Mouse (Mus musculus) liver, embryonic 11.5 days (tissue): ENCODE data around the gene Tgfbr3l. TPM values are rescaled to one million over a fixed set of nuclear protein-coding genes. Genes with fewer than 3 reads are reported as not detected.
A peak's percentile ranks its signal among the peaks of the same experiment; 100 is the strongest.

Source experiments
- ATAC-seq: fragments of 200-750 bp; cut with Nextera tagmentation; replicated peaks from 2 replicates; pipeline ENCODE4 v1.8.0; 2017; ENCODE audit warnings: moderate number of reproducible peaks, mild to moderate bottlenecking, moderate TSS enrichment, moderate library complexity; ENCODE audit not compliant: low FRiP score
- DNase-seq: peaks from one replicate; pipeline ENCODE4 v3.0.0-alpha.2; 2017; ENCODE audit warnings: low spot score
- H3K27ac ChIP-seq: fragments of 300-500 bp; sonication (generic); 2 replicates; pipeline ENCODE4 v1.5.1; 2014; ENCODE audit warnings: mild to moderate bottlenecking, low read depth, low read length, control low read depth
- H3K27me3 ChIP-seq: fragments of 300-500 bp; sonication (generic); replicated peaks from 2 replicates; pipeline ENCODE4 v1.6.1; 2014; ENCODE audit warnings: low read length, mixed read lengths; ENCODE audit not compliant: control insufficient read depth, insufficient read depth
- H3K36me3 ChIP-seq: fragments of 300-500 bp; sonication (generic); 2 replicates; pipeline ENCODE4 v1.6.1; 2014; ENCODE audit warnings: mild to moderate bottlenecking, low read length, moderate library complexity, mixed read lengths; ENCODE audit not compliant: control insufficient read depth, insufficient read depth
- H3K4me1 ChIP-seq: fragments of 300-500 bp; sonication (generic); replicated peaks from 2 replicates; pipeline ENCODE4 v1.6.1; 2014; ENCODE audit warnings: low read length, mixed read lengths; ENCODE audit not compliant: control insufficient read depth, insufficient read depth
- H3K4me2 ChIP-seq: fragments of 300-500 bp; sonication (generic); 2 replicates; pipeline ENCODE4 v1.6.1; 2014; ENCODE audit warnings: mild to moderate bottlenecking, control low read depth, moderate library complexity
- H3K4me3 ChIP-seq: fragments of 300-500 bp; sonication (generic); 2 replicates; pipeline ENCODE4 v1.5.1; 2014; ENCODE audit warnings: low read depth, low read length, control low read depth
- H3K9ac ChIP-seq: fragments of 300-500 bp; sonication (generic); 2 replicates; pipeline ENCODE4 v1.6.1; 2014; ENCODE audit warnings: low read depth, low read length, control low read depth
- H3K9me3 ChIP-seq: fragments of 300-500 bp; sonication (generic); 2 replicates; pipeline ENCODE4 v1.6.1; 2016; ENCODE audit warnings: low read length, inconsistent platforms, mixed read lengths; ENCODE audit not compliant: control insufficient read depth
- WGBS: fragments of 180-500 bp; shearing (Covaris S2); extraction: QIAGEN DNeasy Blood & Tissue Kit; methylation state at CpG from one replicate; pipeline ENCODE4 v1.1.7; 2014; 5-methylcytosine and 5-hydroxymethylcytosine counted together
- polyA plus RNA-seq: library from polyadenylated mRNA; unstranded; fragments of >200 nt; fragmentation: Nextera tagmentation; extraction: Ambion mirVana; gene quantifications from 2 replicates; pipeline ENCODE4 v1.2.1, GENCODE M21; 2014

Tgfbr3l gene
- polyA plus RNA-seq, result 1.5 and 1.7 TPM in 2 replicates

DNA sequence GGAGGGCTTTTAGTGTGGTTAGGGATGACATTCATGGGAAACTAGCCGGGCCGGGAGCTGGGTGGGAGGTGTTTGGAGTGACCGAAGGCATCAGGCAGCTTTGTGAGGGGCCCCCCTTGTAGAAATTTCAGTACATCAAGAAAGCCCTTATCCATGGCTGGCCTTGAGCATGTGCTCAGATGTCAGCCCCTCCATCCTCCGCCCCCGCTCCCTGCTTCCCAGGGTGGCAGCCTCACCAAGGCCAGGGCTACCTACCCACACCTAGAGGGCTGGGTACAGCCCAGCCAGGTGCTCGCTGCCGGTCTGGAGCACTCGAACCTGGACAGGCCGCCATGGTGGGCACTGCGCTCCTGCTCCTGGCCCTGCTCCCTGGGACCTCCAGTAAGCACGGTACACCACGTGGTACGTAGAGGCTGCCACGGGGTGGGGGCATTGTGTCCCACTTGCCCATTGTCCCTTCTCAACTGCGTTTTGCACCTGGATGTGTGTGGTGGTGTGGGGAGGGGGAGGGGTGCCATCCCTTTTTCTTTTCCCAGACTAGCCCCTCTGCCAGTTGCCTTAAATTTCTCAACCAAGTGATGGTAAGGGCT lies at the start of gene Tgfbr3l:
Tgfbr3l (plus strand) TSS at position 264 of the 590 bp plus-strand sequence.
- H3K9me3 ChIP-seq, result no peaks in the 10 kb centered on the region
- no peak within 1 kb of the TSS for H3K27ac ChIP-seq
- no peak within 1 kb of the TSS for H3K4me2 ChIP-seq
- H3K27me3 ChIP-seq, result no peaks in the 10 kb centered on the region
- H3K4me1 ChIP-seq, result peaks cover 20% of the 10 kb centered on the region
- H3K36me3 ChIP-seq, result peaks cover 38% of the 10 kb centered on the region
- ATAC-seq (no peak), DNase-seq (no peak)
- 78% methylated on average over 15 of the region's 15 CpGs for WGBS
- H3K4me3 ChIP-seq, result no peak within 1 kb of the TSS
- H3K9ac ChIP-seq, result no peak within 1 kb of the TSS

GRCm38 (mm10) chr8:4201321-4201720 lies 46.7 kb upstream of the Tgfbr3l start:
- ATAC-seq, result no peak
- H3K27me3 ChIP-seq, result peaks cover 24% of the 10 kb centered on the region
- H3K27ac ChIP-seq, result no peak overlapping the region
- peaks cover under 1% of the 10 kb centered on the region; the same call in 1 of the 2 replicates for H3K4me1 ChIP-seq
- DNase-seq, result no peak
- no peaks in the 10 kb centered on the region for H3K9me3 ChIP-seq
- no peak overlapping the region for H3K4me3 ChIP-seq
- WGBS, result 48% methylated on average over 2 of the region's 2 CpGs
- no peak overlapping the region for H3K4me2 ChIP-seq
- no peak overlapping the region for H3K9ac ChIP-seq
- H3K36me3 ChIP-seq, result no peaks in the 10 kb centered on the region

GRCm38 (mm10) chr8:4205246-4206123 lies 42.5 kb upstream of the Tgfbr3l start:
- Histone ChIP-seq H3K9me3 (no peaks in the 10 kb centered on the region), H3K27ac (no peak overlapping the region), H3K9ac (no peak overlapping the region), H3K4me2 (peak overlapping the region; percentile 30), H3K36me3 (no peaks in the 10 kb centered on the region), H3K27me3 (peaks cover 32% of the 10 kb centered on the region), H3K4me3 (0 out of 2 replicates have a peak overlapping the region, but pooled peaks have one; percentile 0), H3K4me1 (peaks cover 3% of the 10 kb centered on the region; the same call in 1 of the 2 replicates)
- DNase-seq (peak; percentile 51), ATAC-seq (peak; percentile 5; the same call in 1 of the 2 replicates)
- WGBS, result 14% methylated on average over 38 of the region's 38 CpGs

DNA sequence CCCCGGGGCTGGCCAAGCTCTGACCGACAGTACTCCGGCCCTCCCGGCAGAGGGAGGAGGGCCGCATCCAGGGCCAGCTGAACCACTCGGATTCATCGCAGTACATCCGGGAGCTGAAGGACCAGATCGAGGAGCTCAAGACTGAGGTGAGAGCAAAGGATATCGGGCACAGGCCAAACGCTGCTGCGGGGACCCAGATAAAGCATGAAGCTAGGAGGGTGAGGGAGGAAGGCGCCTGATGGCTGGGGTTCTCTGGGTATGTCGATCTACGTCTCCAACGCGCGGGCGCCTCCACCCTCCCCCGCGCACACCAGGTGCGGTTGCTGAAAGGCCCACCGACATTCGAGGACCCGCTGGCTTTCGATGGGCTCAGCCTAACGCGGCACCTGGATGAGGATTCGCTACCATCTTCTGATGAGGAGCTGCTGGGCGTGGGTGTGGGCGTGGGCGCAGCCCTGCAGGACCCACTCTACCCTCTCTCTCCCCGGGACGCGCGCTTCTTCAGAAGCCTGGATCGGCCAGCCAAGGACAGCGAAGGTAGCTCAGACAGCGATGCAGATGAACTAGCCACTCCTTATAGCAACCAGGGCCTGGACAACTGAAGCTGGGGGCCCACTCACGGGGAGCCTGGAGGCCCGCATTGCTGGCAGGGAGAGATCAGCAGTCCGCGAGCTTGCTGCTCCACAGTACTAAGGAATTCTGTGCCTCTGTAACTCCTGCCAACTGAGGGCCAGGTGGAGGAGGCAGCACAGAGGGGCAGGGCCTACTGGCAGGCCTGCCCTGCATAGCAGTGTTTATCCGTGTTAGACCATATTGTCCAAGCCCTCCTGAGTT lies 41.6 kb upstream of the Tgfbr3l start:
- no peak for DNase-seq
- Histone ChIP-seq H3K27ac (no peak overlapping the region), H3K27me3 (peaks cover 32% of the 10 kb centered on the region), H3K4me1 (peaks cover 3% of the 10 kb centered on the region; the same call in 1 of the 2 replicates), H3K4me2 (peak overlapping the region; percentile 30), H3K9ac (no peak overlapping the region), H3K36me3 (no peaks in the 10 kb centered on the region), H3K9me3 (no peaks in the 10 kb centered on the region), H3K4me3 (0 out of 2 replicates have a peak overlapping the region, but pooled peaks have one; percentile 0)
- ATAC-seq, result peak; percentile 64
- WGBS, result 11% methylated on average over 44 of the region's 44 CpGs

GRCm38 (mm10) chr8:4207016-4207350 lies 41.0 kb upstream of the Tgfbr3l start:
- Histone ChIP-seq H3K4me1 (peaks cover 3% of the 10 kb centered on the region; the same call in 1 of the 2 replicates), H3K9ac (no peak overlapping the region), H3K9me3 (no peaks in the 10 kb centered on the region), H3K4me3 (no peak overlapping the region), H3K4me2 (no peak overlapping the region), H3K27me3 (peaks cover 32% of the 10 kb centered on the region), H3K27ac (no peak overlapping the region), H3K36me3 (no peaks in the 10 kb centered on the region)
- ATAC-seq, result no peak
- DNase-seq, result no peak
- 66% methylated on average over 2 of the region's 2 CpGs for WGBS

DNA sequence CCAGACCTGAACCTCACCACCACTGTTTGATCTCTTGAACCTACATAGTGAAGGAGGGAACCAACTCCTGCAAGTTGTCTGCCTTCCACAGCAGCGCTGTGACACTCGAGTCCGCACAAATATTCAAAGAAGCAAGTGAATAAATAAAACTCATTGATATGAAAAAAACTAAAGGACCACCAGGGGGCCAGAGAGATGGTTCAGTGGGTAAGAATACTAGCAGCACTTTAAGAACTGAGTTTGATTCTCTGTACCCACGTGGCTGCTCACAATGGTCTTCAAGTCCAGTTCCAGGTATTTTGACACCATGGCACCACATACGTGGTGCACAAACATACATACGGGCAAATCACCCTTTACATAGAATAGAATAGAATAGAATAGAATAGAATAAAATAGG lies 36.9 kb upstream of the Tgfbr3l start:
- no peak overlapping the region for H3K9ac ChIP-seq
- no peaks in the 10 kb centered on the region for H3K9me3 ChIP-seq
- no peak overlapping the region for H3K4me2 ChIP-seq
- H3K27me3 ChIP-seq, result peaks cover 38% of the 10 kb centered on the region
- ATAC-seq (no peak), DNase-seq (no peak)
- no peak overlapping the region for H3K4me3 ChIP-seq
- peaks cover 25% of the 10 kb centered on the region for H3K4me1 ChIP-seq
- H3K36me3 ChIP-seq, result no peaks in the 10 kb centered on the region
- WGBS, result 74% methylated on average over 6 of the region's 6 CpGs
- no peak overlapping the region for H3K27ac ChIP-seq

DNA sequence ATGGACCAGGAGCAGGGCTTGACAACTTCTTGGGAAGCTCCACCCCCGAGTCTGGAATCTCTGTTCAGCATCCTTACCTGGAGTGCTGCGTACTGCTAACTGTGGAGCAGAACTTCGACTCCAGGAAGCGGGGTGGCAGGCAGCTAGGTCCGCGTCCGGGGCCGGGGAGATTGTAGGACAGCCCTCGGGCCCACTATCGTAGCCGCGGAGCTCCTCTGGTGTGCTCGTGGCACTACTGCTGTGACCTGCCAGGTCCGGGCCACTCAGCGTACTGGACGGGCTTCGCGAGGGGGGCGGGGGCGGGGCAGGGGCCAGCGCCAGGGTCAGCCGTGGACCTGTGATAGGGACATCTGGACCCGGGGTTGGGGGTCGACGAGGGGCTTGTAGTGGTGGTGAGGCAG lies 35.2 kb upstream of the Tgfbr3l start:
- Histone ChIP-seq H3K36me3 (no peaks in the 10 kb centered on the region), H3K27me3 (peaks cover 45% of the 10 kb centered on the region), H3K9ac (peak overlapping the region; percentile 43; the same call in 1 of the 2 replicates), H3K27ac (no peak overlapping the region), H3K9me3 (no peaks in the 10 kb centered on the region), H3K4me3 (peak overlapping the region; percentile 46), H3K4me2 (peak overlapping the region; percentile 83), H3K4me1 (peaks cover 21% of the 10 kb centered on the region)
- ATAC-seq, result peak; percentile 22; the same call in 1 of the 2 replicates
- peak; percentile 40 for DNase-seq
- WGBS, result 1% methylated on average over 25 of the region's 25 CpGs
